Mouse (Mus musculus) frontal cortex, postnatal 36 days (tissue): ENCODE measurements around the gene A730061H03Rik.

ENCODE experiments used
- DNase-seq, 2 experiments: peaks; one replicate each; pipeline ENCODE4 v3.0.0; 2022; ENCODE audit warnings: low spot score in 2 of 2

A730061H03Rik gene

GRCm38 (mm10) chr14:55581981-55582681 is 21.9 kb upstream of the A730061H03Rik start:
- no peak for DNase-seq

- DNase-seq: no peak
These were observed 20.5 kb upstream of the A730061H03Rik start for GRCm38 (mm10) chr14:55580731-55581130.

- no peak for DNase-seq
These were observed 19.6 kb upstream of the A730061H03Rik start for GRCm38 (mm10) chr14:55579511-55580496.

DNA sequence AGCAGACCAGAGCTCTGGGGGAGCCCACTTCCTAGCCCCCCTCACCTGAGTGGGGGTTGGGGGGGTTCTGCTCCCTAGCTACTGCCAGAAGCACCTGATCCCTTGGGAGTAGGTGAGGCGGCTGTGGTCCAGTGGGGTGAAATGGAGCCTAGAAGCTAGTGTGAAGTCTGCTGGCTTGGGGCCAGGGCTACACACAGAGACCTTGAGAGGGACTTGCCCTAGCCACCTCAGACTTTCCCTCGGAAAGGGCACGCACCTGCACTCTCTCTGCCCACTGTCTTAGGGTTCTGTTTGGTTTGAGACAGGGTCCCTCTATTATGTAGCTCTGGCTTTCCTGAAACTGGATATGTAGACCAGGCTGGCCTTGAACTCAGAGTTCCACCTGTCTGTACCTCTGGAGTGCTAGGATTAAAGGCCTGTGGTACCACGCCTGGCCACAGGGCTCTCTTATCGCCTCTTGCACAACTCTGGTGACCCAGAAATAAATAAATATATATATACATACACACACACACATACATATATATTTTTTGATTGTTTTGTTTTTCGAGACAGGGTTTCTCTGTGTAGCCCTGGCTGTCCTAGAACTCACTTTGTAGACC is 18.6 kb upstream of the A730061H03Rik start:
- DNase-seq: peak in 1 of 2 experiments; percentile 24

DNA sequence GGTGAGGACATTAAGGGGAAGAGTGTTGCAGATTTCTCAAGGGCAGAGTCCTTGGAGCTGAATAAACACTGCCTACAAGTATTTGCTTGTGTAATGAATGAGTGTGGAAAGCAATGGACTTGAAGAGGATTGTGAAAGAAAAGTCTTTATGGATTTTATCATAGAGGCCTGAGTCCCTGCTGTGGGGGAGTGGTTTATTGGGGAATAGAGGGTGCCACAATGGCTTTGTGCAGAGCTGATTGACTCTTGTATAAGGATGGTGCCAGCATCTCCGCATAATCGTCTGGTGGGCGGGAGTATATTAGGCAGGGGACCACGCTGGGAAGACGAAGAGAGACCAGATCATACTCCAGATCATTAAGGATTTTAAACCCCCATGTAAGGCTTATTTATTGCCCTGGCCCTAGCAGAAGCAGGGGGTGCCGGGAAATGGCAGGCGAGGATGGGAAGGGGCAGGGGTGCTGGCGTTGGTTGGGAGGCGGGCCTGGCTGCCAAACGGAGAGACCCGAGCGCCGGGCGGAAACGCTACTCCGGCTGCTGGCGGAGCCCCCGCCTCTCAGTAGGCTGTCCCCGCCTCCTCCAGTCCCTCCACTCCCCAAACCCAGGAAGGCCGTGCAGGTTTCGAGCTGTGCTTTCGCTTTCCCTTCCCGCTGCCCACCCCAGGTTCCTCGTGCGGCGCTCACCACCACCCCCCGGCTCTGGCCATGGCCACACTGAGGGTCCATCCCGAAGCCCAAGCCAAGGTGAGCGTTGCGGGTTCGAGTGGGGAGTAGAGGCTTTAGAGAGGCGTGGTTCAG is 17.9 kb upstream of the A730061H03Rik start, which contains the start of gene Psme1:
Gene Psme1 (plus strand): TSS at position 253 of the 797 bp plus-strand sequence.
- peak; percentile 62 to 69 for DNase-seq

DNA sequence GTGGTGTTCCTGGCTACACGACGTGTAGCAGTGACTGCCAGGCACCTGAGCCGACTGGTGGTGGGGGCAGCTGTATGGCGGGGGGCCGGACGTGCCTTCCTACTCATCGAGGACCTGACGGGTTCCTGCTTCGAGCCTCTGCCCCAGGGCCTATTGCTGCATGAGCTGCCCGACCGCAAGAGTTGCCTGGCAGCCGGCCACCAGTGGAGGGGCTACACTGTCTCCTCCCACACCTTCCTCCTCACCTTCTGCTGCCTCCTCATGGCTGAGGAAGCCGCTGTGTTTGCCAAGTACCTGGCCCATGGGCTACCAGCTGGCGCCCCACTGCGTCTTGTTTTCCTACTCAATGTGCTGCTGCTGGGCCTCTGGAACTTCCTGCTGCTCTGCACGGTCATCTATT is 16.2 kb upstream of the A730061H03Rik start:
- no peak for DNase-seq

DNA sequence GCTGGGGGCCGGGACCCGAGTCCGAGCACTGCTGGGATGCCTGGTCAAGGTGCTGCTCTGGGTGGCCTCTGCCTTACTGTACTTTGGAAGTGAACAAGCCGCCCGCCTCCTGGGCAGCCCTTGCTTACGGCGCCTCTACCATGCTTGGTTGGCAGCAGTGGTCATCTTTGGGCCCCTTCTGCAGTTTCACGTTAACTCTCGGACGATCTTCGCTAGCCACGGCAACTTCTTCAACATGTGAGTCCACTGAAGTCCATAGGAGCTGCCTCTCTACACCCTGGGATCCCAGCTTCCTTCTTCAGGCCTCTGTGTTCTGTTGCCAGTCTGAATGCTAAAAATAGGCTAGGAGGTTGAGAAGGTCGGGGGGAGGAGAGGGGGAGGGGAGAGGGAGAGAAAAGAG is 15.5 kb upstream of the A730061H03Rik start:
- no peak for DNase-seq

DNA sequence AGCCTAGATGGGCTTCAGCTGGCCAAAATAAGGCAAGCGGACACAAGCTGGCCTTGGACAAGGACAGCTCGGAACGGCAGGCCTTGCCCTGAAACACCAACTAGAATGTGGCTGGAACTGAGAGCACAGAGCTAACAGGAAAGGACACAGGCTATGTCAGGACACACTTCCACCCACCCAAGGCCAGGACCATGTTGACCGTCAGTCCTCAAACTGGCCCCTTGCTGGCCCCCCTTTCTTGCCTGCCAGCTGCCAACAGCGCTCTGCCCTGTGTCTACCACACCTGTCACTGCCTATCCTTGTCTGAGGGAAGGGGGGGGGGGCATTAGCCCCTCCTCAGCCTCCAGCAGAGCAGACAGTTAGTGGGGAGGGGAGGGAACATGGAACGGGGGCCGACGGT is 15.1 kb upstream of the A730061H03Rik start, which contains the start of gene Fitm1:
Gene Fitm1 (plus strand): TSS at position 316 of the 400 bp plus-strand sequence.
- no peak for DNase-seq

- DNase-seq: no peak
These were observed 11.6 kb upstream of the A730061H03Rik start for GRCm38 (mm10) chr14:55571760-55572159.

GRCm38 (mm10) chr14:55570588-55570987 is 10.4 kb upstream of the A730061H03Rik start:
- no peak for DNase-seq

DNA sequence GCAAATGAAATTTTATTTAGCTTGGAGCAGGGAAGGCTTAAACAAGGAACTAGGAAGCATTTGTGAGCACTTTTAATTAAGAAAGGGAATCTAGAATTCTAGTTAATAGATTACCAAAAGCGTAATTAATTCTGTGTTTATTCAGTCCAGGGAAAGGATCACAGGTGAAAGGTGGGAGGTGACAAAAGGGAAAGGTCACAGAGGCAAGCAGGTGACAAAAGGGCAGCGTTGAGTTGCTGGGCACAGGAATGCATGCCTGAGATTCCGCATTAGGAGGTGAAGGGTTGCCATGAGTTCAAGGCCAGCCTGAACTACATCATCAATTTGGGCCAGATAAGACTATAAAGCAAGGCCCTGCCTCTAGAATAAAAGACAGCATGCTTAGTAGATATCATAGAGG is 7.3 kb upstream of the A730061H03Rik start:
- DNase-seq: no peak

DNA sequence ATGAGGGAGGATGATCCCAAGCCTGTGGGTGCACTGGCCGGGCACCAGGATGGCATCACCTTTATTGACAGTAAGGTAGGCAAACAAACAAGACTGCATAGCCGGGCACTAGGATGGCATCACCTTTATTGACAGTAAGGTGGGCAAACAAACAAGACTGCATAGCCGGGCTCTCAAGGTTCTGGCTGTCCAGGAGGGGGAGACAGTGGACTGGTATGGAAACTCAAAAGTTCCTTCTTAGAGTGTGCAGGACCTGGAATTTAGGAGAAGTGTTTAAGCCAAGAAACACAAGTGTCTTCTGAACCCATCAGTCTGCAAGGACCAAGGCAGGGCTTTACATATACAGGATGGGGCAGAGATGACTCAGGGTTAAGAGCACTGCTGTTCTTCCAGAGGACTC is 5.5 kb upstream of the A730061H03Rik start:
- DNase-seq: no peak

GRCm38 (mm10) chr14:55563249-55563648 is 3.0 kb upstream of the A730061H03Rik start:
- no peak for DNase-seq

GRCm38 (mm10) chr14:55561860-55562259 is 1.7 kb upstream of the A730061H03Rik start:
- DNase-seq: no peak

DNA sequence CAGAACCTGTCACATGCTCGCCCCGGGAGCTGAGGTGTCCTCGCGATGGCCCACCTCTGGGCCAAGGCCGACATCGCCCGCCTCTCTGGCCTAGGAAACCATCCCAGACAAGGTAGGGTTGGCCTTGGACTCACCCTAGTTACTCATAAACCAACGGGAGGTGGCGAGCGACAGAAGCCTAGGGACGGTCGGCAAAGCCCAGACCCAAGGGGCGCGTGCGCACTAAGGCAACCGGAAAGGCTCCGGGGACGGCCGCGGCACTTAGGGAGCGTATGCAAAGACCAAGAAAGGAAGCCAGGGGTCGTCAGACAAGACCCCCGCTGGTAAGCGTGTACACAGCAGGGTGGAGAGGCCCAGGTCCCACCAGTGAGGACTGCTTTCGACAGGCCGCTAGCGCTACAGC is 406 bp downstream of the A730061H03Rik start, which contains the start of gene Dcaf11:
Gene Dcaf11 (plus strand): TSS at position 208 of the 403 bp plus-strand sequence.
- peak; percentile 88 to 89 for DNase-seq

DNA sequence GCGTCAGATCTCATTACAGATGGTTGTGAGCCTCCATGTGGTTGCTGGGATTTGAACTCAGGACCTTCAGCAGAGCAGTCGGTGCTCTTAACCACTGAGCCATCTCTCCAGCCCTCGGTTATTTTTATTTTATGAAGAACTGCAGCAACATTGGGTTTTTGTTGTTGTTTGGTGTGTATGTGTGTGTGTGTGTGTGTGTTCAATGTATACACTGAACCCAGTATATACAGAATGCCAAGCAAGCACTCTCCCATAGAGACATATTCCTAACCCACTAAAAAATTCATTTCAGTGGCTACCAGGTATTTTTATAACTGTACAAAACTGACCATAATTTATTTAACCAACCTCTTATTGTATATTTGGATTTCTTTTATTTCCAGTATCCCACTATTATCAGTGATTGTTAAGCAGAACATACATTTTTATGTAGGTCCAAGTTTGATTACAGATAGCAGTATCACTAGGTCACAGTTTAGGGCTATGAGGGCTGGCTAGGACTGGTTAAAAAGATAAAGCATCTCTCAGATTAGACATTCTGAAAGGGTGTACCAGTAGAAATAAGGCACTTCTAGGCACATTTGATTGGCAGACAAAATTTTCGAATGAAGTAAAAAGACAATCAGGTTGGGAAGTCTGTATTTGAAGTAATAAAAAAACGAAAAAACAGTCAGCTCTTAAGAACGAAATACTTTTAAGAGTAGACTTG is 1.3 kb downstream of the A730061H03Rik start:
- no peak for DNase-seq

GRCm38 (mm10) chr14:55557587-55557986 is 2.6 kb downstream of the A730061H03Rik start:
- no peak for DNase-seq

DNA sequence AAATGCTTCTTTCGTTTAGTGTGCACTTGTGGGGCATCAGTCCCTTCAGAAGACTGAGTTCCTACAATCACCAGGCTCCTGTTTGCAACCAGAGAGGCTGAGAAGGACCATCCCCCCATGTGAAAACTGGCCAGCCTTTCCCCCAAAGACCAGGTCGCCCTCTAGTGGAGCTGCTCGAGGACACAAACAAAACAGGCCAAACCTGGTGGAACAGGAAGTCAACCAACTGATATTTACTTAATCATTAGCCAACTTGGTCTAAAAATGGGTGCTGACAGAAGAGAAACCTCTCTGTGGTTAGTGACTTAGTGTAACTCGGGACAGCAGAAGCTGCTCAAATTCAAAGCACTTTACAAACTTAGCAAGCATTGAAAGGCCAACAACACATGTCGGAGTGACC is 3.2 kb downstream of the A730061H03Rik start:
- peak; percentile 62 to 75 for DNase-seq

GRCm38 (mm10) chr14:55555788-55556187 is 4.4 kb downstream of the A730061H03Rik start:
- DNase-seq: no peak

- no peak for DNase-seq
These were observed 5.6 kb downstream of the A730061H03Rik start for GRCm38 (mm10) chr14:55554635-55555034.
